Mouse (Mus musculus) olfactory bulb, adult 2 months (tissue): ENCODE measurements around the gene Ceacam3.

Source experiments
- CTCF ChIP-seq: fragments of 200-500 bp; IDR thresholded peaks from 2 replicates; pipeline ENCODE4 v1.5.1; 2012; ENCODE audit warnings: low read depth, mild to moderate bottlenecking, low read length, moderate library complexity; ENCODE audit not compliant: insufficient read depth
- POLR2A ChIP-seq: fragments of 200-500 bp; IDR thresholded peaks from 2 replicates; pipeline ENCODE4 v1.6.1; 2012; ENCODE audit warnings: mild to moderate bottlenecking, low read depth, low read length, moderate library complexity; ENCODE audit not compliant: insufficient read depth

DNA sequence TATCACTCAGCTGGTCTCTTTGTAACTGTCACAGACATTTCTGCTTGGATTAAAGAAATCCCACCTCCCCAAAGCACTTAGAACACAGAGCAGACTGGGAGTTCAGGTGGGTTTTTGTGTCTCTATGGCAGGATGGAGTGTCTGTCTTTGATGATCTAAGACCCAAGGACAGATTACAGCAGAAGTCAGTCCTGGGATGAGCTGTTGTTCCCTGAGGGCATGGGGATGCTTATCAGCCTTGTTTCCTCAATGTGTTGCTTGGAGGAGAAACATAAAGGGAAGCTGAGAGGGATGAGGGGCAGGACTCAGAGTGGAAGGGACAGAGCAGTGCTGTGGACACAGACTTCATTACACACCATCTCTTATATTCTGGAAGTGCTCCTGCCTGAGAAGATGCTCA is 53.1 kb downstream of the Ceacam3 start, which contains the start of gene Psg29:
- TF ChIP-seq CTCF (no peak), POLR2A (no peak)
